Mouse (Mus musculus): Measurements from ENCODE around the gene Sema4a.

The Sema4a gene

DNA sequence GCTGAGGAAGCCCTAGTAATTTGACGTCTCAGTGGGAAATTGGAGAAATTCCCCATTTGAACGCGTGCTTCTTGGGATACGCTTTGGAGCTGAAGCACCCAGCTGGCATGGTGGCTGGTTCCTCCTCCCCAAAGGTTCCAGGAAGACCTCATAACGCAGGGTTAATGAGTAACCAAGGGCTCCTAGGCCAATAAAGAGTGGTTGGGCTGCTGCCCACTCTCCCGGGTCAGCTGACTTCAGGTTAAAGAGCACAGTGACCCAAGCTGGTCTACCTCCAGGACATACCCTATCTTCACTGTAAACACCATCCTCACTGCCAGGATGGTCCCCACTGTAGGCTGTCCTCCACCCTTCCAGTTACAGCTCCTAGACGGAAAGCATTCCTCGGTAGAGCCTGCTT, 4.7 kb downstream of the Sema4a start:
- DNase-seq (ENCODE audit: low read depth, low spot score), result no peak

DNA sequence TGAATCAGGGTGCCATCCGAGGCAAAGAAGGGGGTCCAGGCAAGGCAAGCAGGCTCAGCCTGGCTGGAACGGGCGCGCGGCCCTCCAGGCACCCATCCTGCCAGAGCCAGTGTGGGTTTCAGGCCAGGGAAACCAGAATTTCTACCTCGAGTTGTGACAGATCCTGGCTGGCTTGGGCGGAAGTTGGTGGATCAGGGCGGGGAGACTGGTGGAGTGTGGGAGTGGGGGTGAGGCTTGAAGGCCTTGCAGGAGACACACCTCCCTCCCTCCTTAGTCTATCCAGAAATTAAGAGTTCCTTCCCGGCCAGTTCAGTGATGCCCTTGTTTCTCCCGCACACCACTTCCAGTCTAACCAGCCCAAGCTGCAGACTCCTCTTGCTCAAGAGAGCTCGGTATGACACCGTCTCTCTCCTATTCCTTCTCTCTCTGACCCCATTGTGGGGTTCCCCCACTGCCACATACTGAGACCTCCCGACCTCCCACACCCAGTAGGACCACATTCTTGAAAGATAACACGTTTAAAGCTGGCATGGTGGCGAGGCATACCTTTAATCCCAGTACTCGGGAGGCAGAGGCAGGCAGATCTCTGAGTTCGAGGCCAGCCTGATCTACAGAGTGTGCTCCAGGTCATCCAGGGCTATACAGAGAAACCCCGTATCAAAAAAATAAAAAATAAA, 5.3 kb downstream of the Sema4a start:
- DNase-seq (ENCODE audit: low read depth, low spot score), result no peak

DNA sequence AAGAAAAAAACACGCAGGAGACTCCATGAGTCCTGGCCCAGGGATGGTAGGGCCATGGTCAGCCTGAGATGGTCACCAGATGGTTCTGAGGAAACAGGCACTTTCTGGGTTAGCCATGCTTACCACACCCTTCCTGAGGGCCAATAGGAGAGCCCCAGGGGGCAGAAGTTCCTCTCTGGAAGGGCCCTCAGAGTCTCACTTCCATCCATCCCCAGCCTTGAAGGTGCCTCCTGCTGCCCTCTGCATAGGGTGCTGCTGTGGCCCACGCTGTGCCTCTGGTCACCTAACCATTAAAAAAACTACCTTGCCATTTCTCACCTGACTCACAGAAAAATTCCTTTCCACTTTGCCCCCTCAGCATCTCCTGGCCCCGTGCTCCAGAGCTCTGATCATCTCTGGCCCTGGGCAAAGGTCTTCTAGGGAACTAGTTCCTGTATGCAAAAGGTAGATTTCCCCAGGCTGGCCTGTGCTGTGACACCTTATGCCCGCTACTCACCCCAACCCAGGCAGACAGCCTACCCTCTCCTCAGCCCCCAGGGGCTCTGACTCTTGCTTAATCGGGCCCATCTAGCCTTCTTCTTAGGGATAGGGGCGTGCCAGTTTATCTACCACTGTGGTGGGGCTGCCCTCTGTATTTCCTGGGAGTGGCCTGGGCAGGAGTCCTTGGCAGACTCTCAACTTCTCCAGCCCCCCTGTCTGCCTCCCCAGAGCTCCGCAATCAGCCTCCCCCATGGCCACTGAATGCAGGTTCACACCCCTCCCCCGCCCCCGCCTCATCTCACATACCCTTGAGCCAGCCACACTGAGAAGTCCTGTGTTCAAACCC, 6.0 kb downstream of the Sema4a start:
- DNase-seq (ENCODE audit: low read depth, low spot score), result no peak

DNA sequence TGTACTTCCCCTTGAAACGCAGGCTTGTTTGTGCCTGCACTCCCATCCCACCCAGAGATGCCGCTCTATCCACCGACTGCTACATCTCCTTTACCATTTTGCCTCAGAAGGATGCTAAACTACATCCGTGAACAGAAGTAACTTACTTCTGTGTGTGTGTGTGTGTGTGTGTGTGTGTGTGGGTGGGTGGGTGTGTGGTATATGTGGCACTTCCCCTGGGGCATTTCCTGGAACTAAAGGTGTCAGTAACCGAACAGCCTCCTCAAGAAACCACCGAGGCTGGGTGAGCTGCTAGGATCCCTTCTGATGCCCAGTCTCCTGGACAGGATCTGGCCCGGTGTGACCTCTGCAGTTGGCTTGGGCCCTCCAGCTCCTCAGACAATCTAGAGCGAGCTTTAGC, 7.0 kb downstream of the Sema4a start:
- no peak for DNase-seq (ENCODE audit: low read depth, low spot score)

DNA sequence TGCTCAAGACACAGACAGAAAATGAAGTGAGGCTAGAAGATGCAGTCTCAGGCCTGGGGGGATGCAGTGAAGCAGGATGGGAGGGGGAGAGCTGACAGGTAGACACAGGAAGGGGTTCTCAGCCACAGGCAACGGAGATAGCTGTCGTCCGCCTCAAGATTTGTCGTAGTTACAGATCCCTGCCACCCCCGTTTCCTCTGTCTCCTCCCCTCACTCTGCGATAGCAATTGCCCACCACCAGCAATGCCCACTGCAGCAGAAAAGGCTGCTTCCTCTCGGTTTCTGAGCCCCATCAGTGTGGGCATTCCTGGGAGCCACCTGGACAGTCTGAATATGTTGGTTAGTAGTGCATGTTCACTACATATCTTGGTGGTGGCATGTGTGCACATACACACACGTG, 7.6 kb downstream of the Sema4a start:
- DNase-seq (ENCODE audit: low read depth, low spot score), result no peak

GRCm38 (mm10) chr3:88452716-88453115, 8.3 kb downstream of the Sema4a start:
- DNase-seq (ENCODE audit: low read depth, low spot score), result no peak

GRCm38 (mm10) chr3:88452246-88452645, 8.7 kb downstream of the Sema4a start:
- no peak for DNase-seq (ENCODE audit: low read depth, low spot score)

- DNase-seq (ENCODE audit: low read depth, low spot score), result no peak
Observed at GRCm38 (mm10) chr3:88450379-88451131, 10.4 kb downstream of the Sema4a start.

- DNase-seq (ENCODE audit: low read depth, low spot score), result no peak
Observed at GRCm38 (mm10) chr3:88449395-88450023, 11.5 kb downstream of the Sema4a start.

- no peak for DNase-seq (ENCODE audit: low read depth, low spot score)
Observed at GRCm38 (mm10) chr3:88448443-88448842, 12.5 kb downstream of the Sema4a start.

DNA sequence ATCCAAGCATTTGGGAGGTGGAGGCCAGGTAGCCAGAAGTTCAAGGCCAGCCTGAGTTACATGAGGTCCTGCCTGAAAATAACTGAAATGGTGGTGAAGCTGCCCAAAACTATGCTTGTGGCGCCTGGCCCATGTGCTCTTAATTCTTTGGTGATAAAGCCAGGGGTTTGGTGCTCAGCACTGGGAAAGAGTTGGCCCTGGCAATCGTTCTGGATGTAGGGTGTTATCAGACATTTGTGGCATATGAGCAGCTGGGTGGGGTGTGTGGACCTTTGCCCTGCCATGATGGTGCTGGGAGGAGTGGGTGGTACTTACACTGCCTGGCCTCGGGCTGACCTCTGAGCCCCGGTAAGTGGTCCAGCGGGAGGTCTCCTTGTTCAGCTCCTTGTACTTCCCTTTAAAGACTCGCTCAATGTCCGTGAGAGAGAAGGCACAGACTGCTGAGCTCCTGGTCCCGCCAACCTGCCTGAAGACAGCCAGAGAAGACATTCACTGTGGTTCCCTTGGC, 13.3 kb downstream of the Sema4a start:
- no peak for DNase-seq (ENCODE audit: low read depth, low spot score)

GRCm38 (mm10) chr3:88446471-88447123, 14.4 kb downstream of the Sema4a start:
- no peak for DNase-seq (ENCODE audit: low read depth, low spot score)

- DNase-seq (ENCODE audit: low read depth, low spot score), result no peak
Observed at GRCm38 (mm10) chr3:88442888-88443287, 18.1 kb downstream of the Sema4a start.

GRCm38 (mm10) chr3:88442488-88442887, 18.5 kb downstream of the Sema4a start:
- no peak for DNase-seq (ENCODE audit: low read depth, low spot score)

GRCm38 (mm10) chr3:88440500-88441381, 20.2 kb downstream of the Sema4a start:
- peak; percentile 72 for DNase-seq (ENCODE audit: low read depth, low spot score)

GRCm38 (mm10) chr3:88439582-88439981, 21.4 kb downstream of the Sema4a start:
- DNase-seq (ENCODE audit: low read depth, low spot score), result no peak

DNA sequence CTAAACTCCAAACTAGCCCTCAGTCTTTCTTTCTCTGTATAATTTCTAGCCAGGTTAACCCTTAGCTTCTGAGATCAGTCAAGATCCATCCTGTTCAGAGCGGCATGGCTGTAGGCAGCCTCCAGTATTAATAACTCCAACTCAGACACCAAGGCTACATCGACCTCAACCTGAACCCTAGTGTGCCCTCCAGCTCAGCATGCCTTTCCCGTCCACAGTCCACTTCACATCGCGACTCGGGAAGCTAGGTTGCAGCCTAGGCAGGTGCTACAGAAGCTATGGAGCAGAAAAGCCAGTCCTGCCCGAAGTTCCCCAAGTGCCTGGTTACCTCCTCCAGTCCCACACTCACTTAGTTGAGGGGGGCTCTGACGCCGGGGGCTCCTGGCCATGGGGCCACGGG, 23.5 kb downstream of the Sema4a start:
- no peak for DNase-seq (ENCODE audit: low read depth, low spot score)

DNA sequence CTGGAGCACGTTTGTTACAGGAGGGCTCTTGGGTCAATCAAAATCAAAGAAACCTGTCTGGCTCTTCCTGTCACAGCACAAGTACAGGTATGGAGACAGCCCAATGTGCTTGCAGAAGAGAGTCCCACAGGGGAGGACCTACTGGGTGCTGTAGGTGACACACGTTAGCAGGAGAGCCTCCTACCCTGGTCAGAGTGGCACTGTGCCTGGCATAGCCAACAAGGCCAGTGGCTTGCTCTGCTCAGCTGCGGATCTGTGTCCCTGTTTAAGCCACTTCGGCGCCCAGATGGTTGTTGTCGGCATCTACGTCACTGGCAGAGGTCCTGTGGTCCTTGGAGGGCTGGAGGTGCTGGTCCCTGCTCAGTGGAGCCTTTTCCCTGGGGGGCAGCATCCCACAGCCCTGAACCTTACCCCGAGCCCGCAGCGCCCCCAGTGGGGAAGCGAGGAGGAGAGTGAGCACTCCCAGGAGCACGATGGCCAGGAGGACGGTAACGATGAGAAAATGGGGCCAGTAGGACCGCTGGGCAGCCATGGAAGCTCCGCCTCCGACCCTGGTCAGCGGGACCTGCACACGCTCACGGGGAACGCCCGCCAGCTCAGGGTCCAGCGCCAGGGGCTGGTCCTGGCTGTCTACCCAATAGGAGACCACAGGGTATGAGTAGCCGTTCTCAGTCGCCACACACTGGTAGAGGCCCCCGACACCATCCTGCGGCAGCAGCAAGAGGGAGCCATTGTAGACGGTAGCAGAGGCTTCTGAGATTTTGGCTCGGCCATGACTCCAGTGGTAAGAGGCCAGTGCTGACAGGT, 24.4 kb downstream of the Sema4a start:
- no peak for DNase-seq (ENCODE audit: low read depth, low spot score)

- peak; percentile 90 for DNase-seq (ENCODE audit: low read depth, low spot score)
Observed at GRCm38 (mm10) chr3:88435515-88435914, 25.5 kb downstream of the Sema4a start.

All from telencephalon, adult 2 months (tissue).